Mouse (Mus musculus) CD4-positive helper T cell, adult 2 months (primary cell): Measurements from ENCODE around the gene Acrv1.
A peak's percentile ranks its signal among the peaks of the same experiment; 100 is the strongest.
"Not testable (repeated sequence)": the region's sequence is repeated elsewhere in the genome, so short reads cannot be mapped to it uniquely, and the experiment has no call there.

Experiments used
- DNase-seq: peaks from one replicate; pipeline ENCODE4 v3.0.0-alpha.2; 2012; ENCODE audit warnings: low read depth, missing footprints, low spot score

Gene Acrv1

GRCm38 (mm10) chr9:36692920-36693319 lies at the start of gene Acrv1:
Gene Acrv1, plus strand, starts transcription at chr9:36693220.
- no peak for DNase-seq

- DNase-seq, result not testable (repeated sequence)
Observed at GRCm38 (mm10) chr9:36643276-36643675, 49.7 kb upstream of the Acrv1 start, which contains the start of gene A630095E13Rik. Gene A630095E13Rik, minus strand, starts transcription at chr9:36643376.

- DNase-seq, result no peak
Observed at GRCm38 (mm10) chr9:36681424-36681823, 11.6 kb upstream of the Acrv1 start.

GRCm38 (mm10) chr9:36687329-36687728 lies 5.7 kb upstream of the Acrv1 start:
- no peak for DNase-seq

GRCm38 (mm10) chr9:36694276-36694675 lies 1.3 kb downstream of the Acrv1 start:
- no peak for DNase-seq

- DNase-seq, result no peak
Observed at GRCm38 (mm10) chr9:36705923-36706322, 12.9 kb downstream of the Acrv1 start.

- no peak for DNase-seq
Observed at GRCm38 (mm10) chr9:36707304-36707703, 14.3 kb downstream of the Acrv1 start.

GRCm38 (mm10) chr9:36716624-36717023 lies 23.6 kb downstream of the Acrv1 start:
- DNase-seq, result no peak

- peak; percentile 89 for DNase-seq
Observed at GRCm38 (mm10) chr9:36726131-36727033, 33.4 kb downstream of the Acrv1 start.

- peak; percentile 39 for DNase-seq
Observed at GRCm38 (mm10) chr9:36727034-36727755, 34.2 kb downstream of the Acrv1 start, which contains the start of gene Chek1. Gene Chek1, minus strand, starts transcription at chr9:36727065.
